Mouse (Mus musculus) heart, embryonic 11.5 days (tissue): ENCODE measurements around the gene AC140267.1. TPM values are rescaled to one million over a fixed set of nuclear protein-coding genes. Genes with fewer than 3 reads are reported as not detected.

Experiments
- ATAC-seq: fragments of 200-750 bp; cut with Nextera tagmentation; replicated peaks from 2 replicates; pipeline ENCODE4 v1.8.0; 2017; ENCODE audit warnings: moderate library complexity; ENCODE audit not compliant: insufficient number of reproducible peaks, low FRiP score, low TSS enrichment
- H3K27ac ChIP-seq: fragments of 300-500 bp; sonication (generic); 2 replicates; pipeline ENCODE4 v1.5.1; 2014; ENCODE audit warnings: mild to moderate bottlenecking, low read depth, low read length
- H3K27me3 ChIP-seq: fragments of 300-500 bp; sonication (generic); 2 replicates; pipeline ENCODE4 v1.6.1; 2014; ENCODE audit warnings: mild to moderate bottlenecking, low read length, mixed read lengths; ENCODE audit not compliant: control insufficient read depth, insufficient read depth
- H3K36me3 ChIP-seq: fragments of 300-500 bp; sonication (generic); 2 replicates; pipeline ENCODE4 v1.6.1; 2014; ENCODE audit warnings: mild to moderate bottlenecking, low read length, moderate library complexity, mixed read lengths; ENCODE audit not compliant: control insufficient read depth, insufficient read depth
- H3K4me1 ChIP-seq: fragments of 300-500 bp; sonication (generic); 2 replicates; pipeline ENCODE4 v1.6.1; 2014; ENCODE audit warnings: low read length; ENCODE audit not compliant: control insufficient read depth, insufficient read depth
- H3K4me2 ChIP-seq: fragments of 300-500 bp; sonication (generic); 2 replicates; pipeline ENCODE4 v1.6.1; 2014; ENCODE audit warnings: mild to moderate bottlenecking, moderate library complexity
- H3K4me3 ChIP-seq: fragments of 300-500 bp; sonication (generic); 2 replicates; pipeline ENCODE4 v1.5.1; 2014; ENCODE audit warnings: low read depth, low read length
- H3K9ac ChIP-seq: fragments of 300-500 bp; sonication (generic); 2 replicates; pipeline ENCODE4 v1.6.1; 2014; ENCODE audit warnings: mild to moderate bottlenecking, low read depth, low read length, moderate library complexity
- H3K9me3 ChIP-seq: fragments of 300-500 bp; sonication (generic); replicated peaks from 2 replicates; pipeline ENCODE4 v1.6.1; 2016; ENCODE audit warnings: low read length; ENCODE audit not compliant: control insufficient read depth
- WGBS: fragments of 180-500 bp; shearing (Covaris S2); extraction: QIAGEN DNeasy Blood & Tissue Kit; methylation state at CpG from one replicate; pipeline ENCODE4 v1.1.7; 2014; ENCODE audit not compliant: insufficient replicate concordance; 5-methylcytosine and 5-hydroxymethylcytosine counted together
- polyA plus RNA-seq: library from polyadenylated mRNA; unstranded; fragments of >200 nt; fragmentation: Nextera tagmentation; extraction: Ambion mirVana; gene quantifications from 2 replicates; pipeline ENCODE4 v1.2.1, GENCODE M21; 2014

AC140267.1 gene
- polyA plus RNA-seq, 1 experiment from 2014 or later: not detected

GRCm38 (mm10) chr15:80221031-80221430 is 14.6 kb upstream of the AC140267.1 start:
- no peaks in the 10 kb centered on the region for H3K36me3 ChIP-seq
- H3K4me2 ChIP-seq: no peak overlapping the region
- H3K27ac ChIP-seq: no peak overlapping the region
- no peak overlapping the region for H3K4me3 ChIP-seq
- H3K9ac ChIP-seq: no peak overlapping the region
- H3K9me3 ChIP-seq: no peaks in the 10 kb centered on the region
- 62% methylated on average over 8 of the region's 8 CpGs for WGBS
- ATAC-seq: no peak
- no peaks in the 10 kb centered on the region for H3K27me3 ChIP-seq
- peaks cover 7% of the 10 kb centered on the region for H3K4me1 ChIP-seq

GRCm38 (mm10) chr15:80223751-80224150 is 11.9 kb upstream of the AC140267.1 start:
- peaks cover 7% of the 10 kb centered on the region for H3K4me1 ChIP-seq
- no peaks in the 10 kb centered on the region for H3K9me3 ChIP-seq
- H3K9ac ChIP-seq: no peak overlapping the region
- no peaks in the 10 kb centered on the region for H3K36me3 ChIP-seq
- no peak for ATAC-seq
- WGBS: 61% methylated on average over 7 of the region's 7 CpGs
- no peak overlapping the region for H3K27ac ChIP-seq
- no peak overlapping the region; the same call in 1 of the 2 replicates for H3K4me2 ChIP-seq
- no peak overlapping the region for H3K4me3 ChIP-seq
- no peaks in the 10 kb centered on the region for H3K27me3 ChIP-seq

GRCm38 (mm10) chr15:80225208-80225607 is 10.4 kb upstream of the AC140267.1 start:
- ATAC-seq: no peak
- no peak overlapping the region for H3K4me3 ChIP-seq
- no peaks in the 10 kb centered on the region for H3K36me3 ChIP-seq
- WGBS: 24% methylated on average over 9 of the region's 9 CpGs
- H3K4me2 ChIP-seq: no peak overlapping the region
- no peaks in the 10 kb centered on the region for H3K9me3 ChIP-seq
- H3K4me1 ChIP-seq: peaks cover 7% of the 10 kb centered on the region
- H3K27ac ChIP-seq: no peak overlapping the region
- H3K27me3 ChIP-seq: no peaks in the 10 kb centered on the region
- no peak overlapping the region for H3K9ac ChIP-seq

- 47% methylated on average over 2 of the region's 2 CpGs for WGBS
- Histone ChIP-seq H3K4me3 (no peak overlapping the region), H3K9ac (no peak overlapping the region), H3K4me1 (peaks cover 7% of the 10 kb centered on the region), H3K36me3 (no peaks in the 10 kb centered on the region), H3K27me3 (no peaks in the 10 kb centered on the region), H3K4me2 (no peak overlapping the region), H3K9me3 (no peaks in the 10 kb centered on the region), H3K27ac (no peak overlapping the region)
- no peak for ATAC-seq
These were observed 9.8 kb upstream of the AC140267.1 start for GRCm38 (mm10) chr15:80225796-80226195.

- Histone ChIP-seq H3K27me3 (no peaks in the 10 kb centered on the region), H3K9ac (no peak overlapping the region), H3K36me3 (no peaks in the 10 kb centered on the region), H3K4me2 (no peak overlapping the region), H3K9me3 (no peaks in the 10 kb centered on the region), H3K4me1 (peaks cover 4% of the 10 kb centered on the region), H3K4me3 (no peak overlapping the region), H3K27ac (no peak overlapping the region)
- 72% methylated on average over 17 of the region's 17 CpGs for WGBS
- no peak for ATAC-seq
These were observed 7.4 kb upstream of the AC140267.1 start for GRCm38 (mm10) chr15:80228071-80228800.

GRCm38 (mm10) chr15:80232331-80232730 is 3.3 kb upstream of the AC140267.1 start:
- 65% methylated on average over 2 of the region's 2 CpGs for WGBS
- no peak for ATAC-seq

GRCm38 (mm10) chr15:80233053-80233452 is 2.6 kb upstream of the AC140267.1 start:
- 69% methylated on average over 4 of the region's 4 CpGs for WGBS
- H3K4me2 ChIP-seq: peak overlapping the region; percentile 68
- peaks cover 9% of the 10 kb centered on the region for H3K4me1 ChIP-seq
- peaks cover 5% of the 10 kb centered on the region; the same call in 1 of the 2 replicates for H3K36me3 ChIP-seq
- H3K9me3 ChIP-seq: no peaks in the 10 kb centered on the region
- no peak overlapping the region for H3K4me3 ChIP-seq
- peak overlapping the region; percentile 94; the same call in 1 of the 2 replicates for H3K9ac ChIP-seq
- no peak for ATAC-seq
- H3K27ac ChIP-seq: 0 out of 2 replicates have a peak overlapping the region, but pooled peaks have one; percentile 38
- H3K27me3 ChIP-seq: no peaks in the 10 kb centered on the region

More at GRCm38 (mm10) chr15:80232331-80232730, 3.3 kb upstream of the AC140267.1 start:
- Histone ChIP-seq H3K27ac (no peak overlapping the region), H3K9me3 (no peaks in the 10 kb centered on the region), H3K9ac (no peak overlapping the region), H3K27me3 (no peaks in the 10 kb centered on the region), H3K4me2 (no peak overlapping the region), H3K36me3 (0 out of 2 replicates have a peak, but pooled peaks cover 2% of the 10 kb centered on the region), H3K4me3 (no peak overlapping the region), H3K4me1 (peaks cover 9% of the 10 kb centered on the region)

GRCm38 (mm10) chr15:80233733-80234509 is 1.7 kb upstream of the AC140267.1 start, which contains the start of gene Mief1:
Gene Mief1, plus strand, starts transcription at chr15:80234018.
- H3K36me3 ChIP-seq: peaks cover 14% of the 10 kb centered on the region
- H3K4me1 ChIP-seq: peaks cover 9% of the 10 kb centered on the region
- peak; percentile 97 for ATAC-seq
- no peaks in the 10 kb centered on the region for H3K9me3 ChIP-seq
- peak within 1 kb of the TSS; percentile 68 for H3K4me2 ChIP-seq
- peak within 1 kb of the TSS; percentile 94 for H3K9ac ChIP-seq
- peak within 1 kb of the TSS; percentile 82 for H3K27ac ChIP-seq
- under 1% methylated on average over 66 of the region's 67 CpGs for WGBS
- H3K4me3 ChIP-seq: peak within 1 kb of the TSS; percentile 96
- H3K27me3 ChIP-seq: no peaks in the 10 kb centered on the region
